Mouse (Mus musculus): ENCODE results near the gene C2cd3. TPM values are rescaled to one million over a fixed set of nuclear protein-coding genes. Genes with fewer than 3 reads are reported as not detected.

C2cd3 gene
- 8.7 and 9.8 TPM in 2 replicates for polyA plus RNA-seq (2015; fragmentation: Nextera tagmentation; extraction: Ambion mirVana)

- peak within 1 kb of the TSS; percentile 86 for H3K4me2 ChIP-seq
- WGBS (ENCODE audit: insufficient replicate concordance): under 1% methylated on average over 54 of the region's 54 CpGs
- peaks cover 26% of the 10 kb centered on the region for H3K4me1 ChIP-seq (replicated peaks)
- no peaks in the 10 kb centered on the region for H3K9me3 ChIP-seq (replicated peaks)
- peak within 1 kb of the TSS; percentile 91 for H3K9ac ChIP-seq
- H3K36me3 ChIP-seq (replicated peaks): peaks cover 19% of the 10 kb centered on the region
- no peaks in the 10 kb centered on the region for H3K27me3 ChIP-seq
- peak within 1 kb of the TSS; percentile 94 for H3K27ac ChIP-seq (replicated peaks)
- peak within 1 kb of the TSS; percentile 81 for H3K4me3 ChIP-seq (replicated peaks)
- peak; percentile 97 for ATAC-seq (ENCODE audit: insufficient read depth)
Measured at GRCm38 (mm10) chr7:100371495-100372451, at the start of gene C2cd3, which contains the start of gene Ppme1. Gene C2cd3, plus strand, starts transcription at chr7:100372233. Gene Ppme1, minus strand, starts transcription at chr7:100372307.

GRCm38 (mm10) chr7:100323721-100324120 is 48.3 kb upstream of the C2cd3 start:
- WGBS (ENCODE audit: insufficient replicate concordance): 77% methylated on average over 3 of the region's 3 CpGs
- H3K27me3 ChIP-seq: no peaks in the 10 kb centered on the region
- no peak overlapping the region for H3K27ac ChIP-seq (replicated peaks)
- no peak overlapping the region for H3K4me2 ChIP-seq
- H3K4me3 ChIP-seq (replicated peaks): no peak overlapping the region
- no peak for ATAC-seq (ENCODE audit: insufficient read depth)
- no peak overlapping the region for H3K9ac ChIP-seq
- H3K4me1 ChIP-seq (replicated peaks): no peaks in the 10 kb centered on the region
- peaks cover 8% of the 10 kb centered on the region; the same call in 1 of the 2 replicates for H3K36me3 ChIP-seq (replicated peaks)
- H3K9me3 ChIP-seq (replicated peaks): no peaks in the 10 kb centered on the region

GRCm38 (mm10) chr7:100325482-100325881 is 46.6 kb upstream of the C2cd3 start:
- Histone ChIP-seq H3K4me3 (replicated peaks) (no peak overlapping the region), H3K4me2 (no peak overlapping the region), H3K9ac (no peak overlapping the region), H3K9me3 (replicated peaks) (no peaks in the 10 kb centered on the region), H3K4me1 (replicated peaks) (no peaks in the 10 kb centered on the region), H3K27me3 (no peaks in the 10 kb centered on the region), H3K27ac (replicated peaks) (no peak overlapping the region), H3K36me3 (replicated peaks) (peaks cover 21% of the 10 kb centered on the region; the same call in 1 of the 2 replicates)
- ATAC-seq (ENCODE audit: insufficient read depth): no peak
- 63% methylated on average over 6 of the region's 6 CpGs for WGBS (ENCODE audit: insufficient replicate concordance)

DNA sequence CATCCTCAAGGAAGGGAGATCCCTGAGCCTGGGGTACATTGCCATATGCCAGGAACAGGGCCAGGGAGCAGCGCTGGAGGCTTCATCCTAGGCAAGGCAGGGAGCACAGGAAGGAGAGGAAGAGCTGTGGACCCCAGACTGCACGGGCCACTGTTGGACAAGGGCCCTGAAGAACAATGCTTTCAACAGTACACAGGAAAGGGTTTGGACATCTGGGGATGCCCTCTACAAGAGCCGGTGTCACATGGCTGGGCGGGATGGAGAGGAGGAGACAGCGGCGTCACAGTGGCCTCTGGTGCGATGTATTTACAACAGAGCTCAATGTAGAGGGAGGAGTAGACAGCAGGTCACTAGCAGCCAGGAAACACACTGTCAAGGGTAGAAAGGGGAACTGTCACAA is 44.5 kb upstream of the C2cd3 start:
- no peak for ATAC-seq (ENCODE audit: insufficient read depth)
- Histone ChIP-seq H3K4me1 (replicated peaks) (no peaks in the 10 kb centered on the region), H3K9me3 (replicated peaks) (no peaks in the 10 kb centered on the region), H3K27ac (replicated peaks) (no peak overlapping the region), H3K4me2 (no peak overlapping the region), H3K27me3 (no peaks in the 10 kb centered on the region), H3K9ac (no peak overlapping the region), H3K36me3 (replicated peaks) (peaks cover 33% of the 10 kb centered on the region), H3K4me3 (replicated peaks) (no peak overlapping the region)
- 74% methylated on average over 7 of the region's 7 CpGs for WGBS (ENCODE audit: insufficient replicate concordance)

DNA sequence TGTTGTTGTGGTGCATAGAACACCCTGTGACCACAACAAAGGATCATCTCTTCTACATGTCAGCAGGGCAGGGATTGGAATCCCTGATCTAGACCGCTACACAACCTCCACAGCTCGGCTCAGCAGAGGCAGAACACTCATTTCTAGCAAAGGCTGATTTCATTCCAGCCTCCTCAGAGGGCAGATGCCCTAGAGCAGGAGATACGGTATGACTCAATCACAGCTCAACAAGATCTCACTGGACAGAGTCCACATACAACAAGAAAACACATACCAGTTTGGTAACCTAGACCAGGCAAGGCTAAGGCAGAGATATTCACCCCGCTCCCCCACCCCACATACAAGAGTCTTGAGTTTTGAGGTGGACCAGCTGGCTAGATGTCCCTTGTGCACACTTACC is 43.4 kb upstream of the C2cd3 start:
- no peaks in the 10 kb centered on the region for H3K27me3 ChIP-seq
- 76% methylated on average over 4 of the region's 4 CpGs for WGBS (ENCODE audit: insufficient replicate concordance)
- no peaks in the 10 kb centered on the region for H3K4me1 ChIP-seq (replicated peaks)
- no peak overlapping the region for H3K4me3 ChIP-seq (replicated peaks)
- H3K4me2 ChIP-seq: no peak overlapping the region
- H3K9ac ChIP-seq: no peak overlapping the region
- H3K27ac ChIP-seq (replicated peaks): no peak overlapping the region
- no peak for ATAC-seq (ENCODE audit: insufficient read depth)
- H3K36me3 ChIP-seq (replicated peaks): peaks cover 42% of the 10 kb centered on the region
- H3K9me3 ChIP-seq (replicated peaks): no peaks in the 10 kb centered on the region

GRCm38 (mm10) chr7:100331269-100331668 is 40.8 kb upstream of the C2cd3 start:
- no peaks in the 10 kb centered on the region for H3K4me1 ChIP-seq (replicated peaks)
- no peaks in the 10 kb centered on the region for H3K27me3 ChIP-seq
- WGBS (ENCODE audit: insufficient replicate concordance): 54% methylated on average over 3 of the region's 3 CpGs
- H3K4me3 ChIP-seq (replicated peaks): no peak overlapping the region
- no peak overlapping the region for H3K9ac ChIP-seq
- no peaks in the 10 kb centered on the region for H3K9me3 ChIP-seq (replicated peaks)
- no peak overlapping the region for H3K27ac ChIP-seq (replicated peaks)
- no peak overlapping the region for H3K4me2 ChIP-seq
- H3K36me3 ChIP-seq (replicated peaks): peaks cover 60% of the 10 kb centered on the region
- no peak for ATAC-seq (ENCODE audit: insufficient read depth)

GRCm38 (mm10) chr7:100335921-100336320 is 36.1 kb upstream of the C2cd3 start:
- 88% methylated on average over 2 of the region's 2 CpGs for WGBS (ENCODE audit: insufficient replicate concordance)
- no peak overlapping the region for H3K27ac ChIP-seq (replicated peaks)
- no peak overlapping the region for H3K4me3 ChIP-seq (replicated peaks)
- no peak for ATAC-seq (ENCODE audit: insufficient read depth)
- H3K9ac ChIP-seq: no peak overlapping the region
- no peaks in the 10 kb centered on the region for H3K27me3 ChIP-seq
- no peaks in the 10 kb centered on the region for H3K4me1 ChIP-seq (replicated peaks)
- no peaks in the 10 kb centered on the region for H3K9me3 ChIP-seq (replicated peaks)
- H3K36me3 ChIP-seq (replicated peaks): peaks cover 80% of the 10 kb centered on the region
- no peak overlapping the region for H3K4me2 ChIP-seq

GRCm38 (mm10) chr7:100354984-100355383 is 17.0 kb upstream of the C2cd3 start:
- Histone ChIP-seq H3K4me3 (replicated peaks) (no peak overlapping the region), H3K9ac (no peak overlapping the region), H3K4me1 (replicated peaks) (no peaks in the 10 kb centered on the region), H3K27me3 (no peaks in the 10 kb centered on the region), H3K36me3 (replicated peaks) (peaks cover 11% of the 10 kb centered on the region; the same call in 1 of the 2 replicates), H3K27ac (replicated peaks) (no peak overlapping the region), H3K4me2 (no peak overlapping the region), H3K9me3 (replicated peaks) (no peaks in the 10 kb centered on the region)
- WGBS (ENCODE audit: insufficient replicate concordance): 74% methylated on average over 4 of the region's 4 CpGs
- ATAC-seq (ENCODE audit: insufficient read depth): no peak

GRCm38 (mm10) chr7:100356324-100356723 is 15.7 kb upstream of the C2cd3 start:
- Histone ChIP-seq H3K4me2 (no peak overlapping the region), H3K4me1 (replicated peaks) (no peaks in the 10 kb centered on the region), H3K9ac (no peak overlapping the region), H3K4me3 (replicated peaks) (no peak overlapping the region), H3K36me3 (replicated peaks) (peaks cover 5% of the 10 kb centered on the region; the same call in 1 of the 2 replicates), H3K27me3 (no peaks in the 10 kb centered on the region), H3K27ac (replicated peaks) (no peak overlapping the region), H3K9me3 (replicated peaks) (no peaks in the 10 kb centered on the region)
- 84% methylated on average over 5 of the region's 5 CpGs for WGBS (ENCODE audit: insufficient replicate concordance)
- ATAC-seq (ENCODE audit: insufficient read depth): no peak

DNA sequence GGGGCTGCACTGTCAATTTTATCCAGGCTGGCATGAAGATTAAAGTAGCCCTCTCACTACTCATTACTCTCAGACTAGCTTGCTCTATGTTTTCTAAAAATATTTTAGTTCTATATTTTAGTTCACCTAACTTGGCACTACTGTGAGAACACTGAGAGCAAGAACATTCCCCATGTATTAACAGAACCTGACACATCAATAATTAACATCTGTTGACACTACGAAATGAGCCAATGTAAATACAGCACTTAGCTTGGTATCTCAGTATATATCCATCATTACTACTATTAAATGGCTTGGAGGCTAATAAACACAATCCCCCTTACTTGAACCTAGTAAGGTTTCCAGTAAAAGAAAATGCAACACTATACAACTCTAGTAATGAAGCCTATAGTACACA is 15.3 kb upstream of the C2cd3 start:
- ATAC-seq (ENCODE audit: insufficient read depth): no peak
- H3K27ac ChIP-seq (replicated peaks): no peak overlapping the region
- no peaks in the 10 kb centered on the region for H3K4me1 ChIP-seq (replicated peaks)
- H3K4me2 ChIP-seq: no peak overlapping the region
- H3K9me3 ChIP-seq (replicated peaks): no peaks in the 10 kb centered on the region
- no peaks in the 10 kb centered on the region for H3K27me3 ChIP-seq
- no peak overlapping the region for H3K9ac ChIP-seq
- 0 out of 2 replicates have a peak, but pooled peaks cover 3% of the 10 kb centered on the region for H3K36me3 ChIP-seq (replicated peaks)
- H3K4me3 ChIP-seq (replicated peaks): no peak overlapping the region
- WGBS (ENCODE audit: insufficient replicate concordance): 82% methylated on average over 1 of the region's 1 CpGs

DNA sequence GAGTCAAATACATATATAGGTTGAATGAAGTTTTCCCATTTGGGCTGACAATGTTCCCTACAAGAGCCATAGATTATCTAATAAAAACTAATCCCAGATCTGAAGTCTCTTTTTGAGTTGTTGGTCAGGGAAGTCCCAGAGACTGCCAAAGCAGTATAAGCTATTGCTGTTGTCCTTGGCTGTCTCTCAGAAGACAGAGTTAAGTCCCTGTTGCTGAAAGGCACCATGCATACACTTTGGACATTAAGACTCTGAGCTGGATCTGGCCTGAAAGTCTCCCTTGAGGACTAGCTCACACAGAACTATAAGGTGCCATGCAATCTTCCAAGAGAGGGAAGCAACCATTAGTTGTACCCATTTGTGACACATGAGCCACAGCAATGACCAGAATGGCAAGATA is 14.2 kb upstream of the C2cd3 start:
- H3K4me3 ChIP-seq (replicated peaks): no peak overlapping the region
- no peaks in the 10 kb centered on the region for H3K4me1 ChIP-seq (replicated peaks)
- no peaks in the 10 kb centered on the region for H3K9me3 ChIP-seq (replicated peaks)
- H3K4me2 ChIP-seq: no peak overlapping the region
- no peaks in the 10 kb centered on the region for H3K27me3 ChIP-seq
- 0 out of 2 replicates have a peak, but pooled peaks cover 3% of the 10 kb centered on the region for H3K36me3 ChIP-seq (replicated peaks)
- no peak overlapping the region for H3K27ac ChIP-seq (replicated peaks)
- H3K9ac ChIP-seq: no peak overlapping the region
- ATAC-seq (ENCODE audit: insufficient read depth): no peak

All from liver, embryonic 15.5 days (tissue).